Mouse (Mus musculus): ENCODE results near the gene Tmem161a.

DNA sequence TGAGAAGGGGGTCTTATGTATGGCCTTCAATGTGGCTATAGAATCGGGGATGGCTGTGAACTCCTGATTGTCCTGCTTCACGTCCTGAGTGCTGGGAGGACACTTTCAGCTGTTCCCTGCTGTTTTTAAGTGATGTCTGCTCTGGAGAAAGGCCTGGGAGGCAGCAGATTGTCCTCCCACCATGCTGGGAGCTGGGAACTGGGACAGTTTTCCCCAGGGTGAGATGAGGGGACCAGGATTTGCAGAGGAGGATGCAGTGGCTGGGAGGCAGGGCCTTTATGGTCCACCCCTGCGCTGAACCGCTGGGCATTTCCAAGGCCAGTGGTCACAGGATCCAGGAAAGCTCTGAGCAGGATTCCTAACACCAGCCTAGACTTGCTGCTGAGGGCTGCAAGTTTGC, 30.9 kb downstream of the Tmem161a start:
- TF ChIP-seq ETS1 (conservative IDR thresholded peaks at IDR 0.05; ENCODE audit: low read depth, low read length) = no peak
- TF ChIP-seq CTCF (conservative IDR thresholded peaks at IDR 0.05 in 1 of 2, IDR thresholded peaks at IDR 0.05 in 1 of 2; ENCODE audit: low read depth in 2 of 2, low read length in 2 of 2) = no peak
- no peak for TF ChIP-seq POLR2A (IDR thresholded peaks at IDR 0.05; ENCODE audit: low read depth, low read length)
- no peak for TF ChIP-seq USF1 (IDR thresholded peaks at IDR 0.05; ENCODE audit: low read depth, low read length)
- no peak for TF ChIP-seq MEF2A (IDR thresholded peaks at IDR 0.05; ENCODE audit: borderline replicate concordance, low read depth, low read length)
- TF ChIP-seq ZMIZ1 (IDR thresholded peaks at IDR 0.05; ENCODE audit: low read depth, low read length) = no peak
- TF ChIP-seq ZC3H11A (IDR thresholded peaks at IDR 0.05; ENCODE audit: low read depth, low read length) = no peak
- TF ChIP-seq RCOR1 (conservative IDR thresholded peaks at IDR 0.05; ENCODE audit: low read depth, low read length) = no peak
- TF ChIP-seq KAT2A (IDR thresholded peaks at IDR 0.05; ENCODE audit: insufficient replicate concordance, low read length) = no peak
- TF ChIP-seq MAZ (IDR thresholded peaks at IDR 0.05; ENCODE audit: low read depth, low read length) = no peak
- no peak for TF ChIP-seq MAX (IDR thresholded peaks at IDR 0.05; ENCODE audit: low read length)
- no peak for TF ChIP-seq CHD2 (IDR thresholded peaks at IDR 0.05; ENCODE audit: low read length)
